In genomic region chr9:70679132-70680091, GRCm38 (mm10) we compare ENCODE assay signal across 8 mouse cellular contexts. TPM values are rescaled to one million over a fixed set of nuclear protein-coding genes. Genes with fewer than 3 reads are reported as not detected.
DNase-seq lines count a peak whose midpoint lies in the region; ATAC-seq and TF ChIP-seq lines count a peak whose summit lies in the region.

No protein-coding gene starts in this region.

- H3K27ac ChIP-seq in cerebellum, adult 2 months (ENCODE audit: insufficient read depth, low read length), result peak overlapping the region; percentile 93
- H3K27ac ChIP-seq in hindbrain, embryonic 12.5 days, result peak overlapping the region; percentile 99
- H3K27ac ChIP-seq in left cerebral cortex, adult 2 months, result peak overlapping the region; percentile 95
- peak overlapping the region; percentile 40 for H3K27ac ChIP-seq in macrophage

- H3K9ac ChIP-seq in hindbrain, embryonic 12.5 days, result peak overlapping the region; percentile 99

- WGBS in cerebellum, adult 2 months, result under 1% methylated on average over 89 of the region's 103 CpGs
- WGBS in hindbrain, embryonic 12.5 days, result under 1% methylated on average over 101 of the region's 103 CpGs
- under 1% methylated on average over 100 of the region's 103 CpGs for whole genome bisulfite sequencing in macrophage (ENCODE audit: missing documents)

- H3K36me3 ChIP-seq in hindbrain, embryonic 12.5 days, result no peaks in the 10 kb centered on the region
- H3K36me3 ChIP-seq in macrophage (ENCODE audit: inconsistent target), result no peaks in the 10 kb centered on the region

- no peaks in the 10 kb centered on the region for H3K9me3 ChIP-seq in hindbrain, embryonic 12.5 days (replicated peaks)

- ATAC-seq in hindbrain, embryonic 12.5 days (ENCODE audit: low FRiP score), result peak; percentile 76

- no peaks in the 10 kb centered on the region; the same call in 1 of the 2 replicates for H3K4me1 ChIP-seq in cerebellum, adult 2 months (ENCODE audit: control insufficient read depth, insufficient read depth, low read length)
- H3K4me1 ChIP-seq in hindbrain, embryonic 12.5 days, result peaks cover 15% of the 10 kb centered on the region

- no peak for TF ChIP-seq POLR2A in cerebellum, adult 2 months (IDR thresholded peaks at IDR 0.05; ENCODE audit: borderline replicate concordance, insufficient read depth, low read length)

- peaks cover 49% of the 10 kb centered on the region for H3K79me2 ChIP-seq in macrophage (ENCODE audit: inconsistent target)

- TF ChIP-seq CTCF in cerebellum, adult 2 months (IDR thresholded peaks at IDR 0.05; ENCODE audit: borderline replicate concordance, insufficient read depth, low read depth, low read length), result no peak
- TF ChIP-seq CTCF in left cerebral cortex, adult 2 months (IDR thresholded peaks at IDR 0.05), result no peak

- H3K4me3 ChIP-seq in cerebellum, adult 2 months (replicated peaks; ENCODE audit: insufficient read depth, low read depth, low read length), result peak overlapping the region; percentile 85
- peak overlapping the region; percentile 99 for H3K4me3 ChIP-seq in hindbrain, embryonic 12.5 days
- peak overlapping the region; percentile 91 for H3K4me3 ChIP-seq in left cerebral cortex, adult 2 months
- H3K4me3 ChIP-seq in macrophage (ENCODE audit: inconsistent target), result peak overlapping the region; percentile 74

- no peaks in the 10 kb centered on the region for H3K27me3 ChIP-seq in cerebellum, adult 2 months (ENCODE audit: control insufficient read depth, insufficient read depth, low read length)
- H3K27me3 ChIP-seq in hindbrain, embryonic 12.5 days, result no peaks in the 10 kb centered on the region

- DNase-seq in R1 (ENCODE audit: low read depth, low spot score), result peak; percentile 69
- DNase-seq in cerebellum, adult 2 months, result peak; percentile 64 to 71
- DNase-seq in forelimb bud, embryonic 11.5 days (ENCODE audit: low read depth, low spot score), result peak; percentile 30
- peak in 1 of 2 experiments; percentile 50 for DNase-seq in left cerebral cortex, adult 2 months (ENCODE audit: extremely low spot score in 1 of 2, low spot score in 2 of 2)
- DNase-seq in right cerebral cortex, adult 2 months (ENCODE audit: low spot score in 2 of 2), result peak; percentile 15 to 44
- peak; percentile 49 to 60 for DNase-seq in urinary bladder, postnatal 4 days (ENCODE audit: low spot score in 2 of 2)

- intact Hi-C loops in left cerebral cortex, adult 2 months (cut with DNase I), result loop anchor here (5.0 kb wide), 2 partner anchors 168 to 398 kb away; no protein-coding TSS in a partner anchor

- H3K4me2 ChIP-seq in hindbrain, embryonic 12.5 days (replicated peaks), result peak overlapping the region; percentile 87

RNA-seq across cellular contexts. Expression of gene Adam10, which starts 0.6 kb away (rescaled TPM):
- polyA plus RNA-seq in cerebellum, adult 2 months (2012; rRNA removed), result 44.9 and 47.7 TPM in 2 replicates
- 88.4 and 99.7 TPM in 2 replicates for polyA plus RNA-seq in hindbrain, embryonic 12.5 days (2016; fragmentation: Nextera tagmentation; extraction: Ambion mirVana)
- total RNA-seq in left cerebral cortex, adult 2 months (2021), result 10 to 100 TPM; 67.3 to 70.3 TPM
- total RNA-seq in macrophage (2018; cell fraction: chromatin; rRNA removed), result 10 to 100 TPM; 10.4 to 57.2 (median 44.2) TPM
- total RNA-seq in macrophage (2018; cell fraction: cytosol; rRNA removed), result 100 to 1,000 TPM in 1 of 26 experiments, 10 to 100 TPM in 25; 46.5 to 110 (median 72.3) TPM
- total RNA-seq in macrophage (2018; cell fraction: nucleus; rRNA removed), result 100 to 1,000 TPM in 6 of 26 experiments, 10 to 100 TPM in 20; 29.5 to 135 (median 77.4) TPM
- polyA plus RNA-seq in macrophage (2018), result 68.2 to 97.6 TPM (median 76.3 TPM) in 3 replicates

RNA-seq across cellular contexts. Expression of gene Mindy2, which starts 22.4 kb away (rescaled TPM):
- 58.4 and 67.3 TPM in 2 replicates for polyA plus RNA-seq in cerebellum, adult 2 months (2012; rRNA removed)
- 21.5 and 23.5 TPM in 2 replicates for polyA plus RNA-seq in hindbrain, embryonic 12.5 days (2016; fragmentation: Nextera tagmentation; extraction: Ambion mirVana)
- 10 to 100 TPM; 38.2 to 40.5 TPM for total RNA-seq in left cerebral cortex, adult 2 months (2021)
- 100 to 1,000 TPM in 1 of 26 experiments, 10 to 100 TPM in 22, 1 to 10 TPM in 3; 9.0 to 105 (median 53.3) TPM for total RNA-seq in macrophage (2018; cell fraction: chromatin; rRNA removed)
- total RNA-seq in macrophage (2018; cell fraction: cytosol; rRNA removed), result 10 to 100 TPM; 18.9 to 57.4 (median 39.0) TPM
- 100 to 1,000 TPM in 3 of 26 experiments, 10 to 100 TPM in 23; 21.4 to 114 (median 52.0) TPM for total RNA-seq in macrophage (2018; cell fraction: nucleus; rRNA removed)
- 20.6 to 29.2 TPM (median 25.6 TPM) in 3 replicates for polyA plus RNA-seq in macrophage (2018)

RNA-seq across cellular contexts. Expression of gene Gm10642, which starts 23.4 kb away (rescaled TPM):
- polyA plus RNA-seq in cerebellum, adult 2 months (2012; rRNA removed), result 1.4 and 1.5 TPM in 2 replicates
- polyA plus RNA-seq in hindbrain, embryonic 12.5 days (2016; fragmentation: Nextera tagmentation; extraction: Ambion mirVana), result 0.49 and 0.82 TPM in 2 replicates
- total RNA-seq in left cerebral cortex, adult 2 months (2021), result 1 to 10 TPM; 1.5 to 1.6 TPM
- total RNA-seq in macrophage (2018; cell fraction: chromatin; rRNA removed), result 1 to 10 TPM in 13 of 26 experiments, under 1 TPM in 7, not detected in 6; 0.37 to 7.1 (median 1.4) TPM
- total RNA-seq in macrophage (2018; cell fraction: cytosol; rRNA removed), result 1 to 10 TPM in 21 of 26 experiments, under 1 TPM in 5; 0.85 to 3.6 (median 1.5) TPM
- total RNA-seq in macrophage (2018; cell fraction: nucleus; rRNA removed), result 1 to 10 TPM in 20 of 26 experiments, under 1 TPM in 6; 0.51 to 8.2 (median 1.9) TPM
- polyA plus RNA-seq in macrophage (2018), result 0.23 to 2.5 TPM (median 0.62 TPM) in 3 replicates

Comparison
In these comparisons a context has a peak if more than half of its experiments do, and no peak if none do; other contexts are left out.
1. H3K27ac ChIP-seq: peak in every context shown above with its lines; median percentile 99 in hindbrain, embryonic 12.5 days; 95 in left cerebral cortex, adult 2 months; 93 in cerebellum, adult 2 months; 40 in macrophage.